Mouse (Mus musculus) liver, postnatal 0 days (tissue): Measurements from ENCODE around the gene Actr8. TPM values are rescaled to one million over a fixed set of nuclear protein-coding genes. Genes with fewer than 3 reads are reported as not detected.
A peak's percentile ranks its signal among the peaks of the same experiment; 100 is the strongest.

Experiments
- ATAC-seq: fragments of 200-750 bp; cut with Nextera tagmentation; 2 replicates; pipeline ENCODE4 v1.8.0; 2017; ENCODE audit warnings: mild to moderate bottlenecking, moderate library complexity
- DNase-seq: peaks from one replicate; pipeline ENCODE4 v3.0.0-alpha.2; 2016
- H3K27ac ChIP-seq: fragments of 300-500 bp; sonication (generic); 2 replicates; pipeline ENCODE4 v1.5.1; 2014; ENCODE audit warnings: antibody characterized with exemption, moderate library complexity, mild to moderate bottlenecking, low read depth
- H3K27me3 ChIP-seq: fragments of 300-500 bp; sonication (generic); 2 replicates; pipeline ENCODE4 v1.6.1; 2014; ENCODE audit warnings: low read length, control low read depth, mixed read lengths; ENCODE audit not compliant: insufficient read depth
- H3K36me3 ChIP-seq: fragments of 300-500 bp; sonication (generic); replicated peaks from 2 replicates; pipeline ENCODE4 v1.6.1; 2014; ENCODE audit warnings: mild to moderate bottlenecking, control low read depth, low read length, moderate library complexity, mixed read lengths; ENCODE audit not compliant: insufficient read depth
- H3K4me1 ChIP-seq: fragments of 300-500 bp; sonication (generic); 2 replicates; pipeline ENCODE4 v1.6.1; 2014; ENCODE audit warnings: antibody characterized with exemption, mild to moderate bottlenecking, control low read depth; ENCODE audit not compliant: insufficient read depth
- H3K4me2 ChIP-seq: fragments of 300-500 bp; sonication (generic); 2 replicates; pipeline ENCODE4 v1.6.1; 2014; ENCODE audit warnings: low read depth, mild to moderate bottlenecking, low read length, moderate library complexity, mixed read lengths
- H3K4me3 ChIP-seq: fragments of 300-500 bp; sonication (generic); 2 replicates; pipeline ENCODE4 v1.5.1; 2014; ENCODE audit warnings: low read depth, low read length
- H3K9ac ChIP-seq: fragments of 300-500 bp; sonication (generic); replicated peaks from 2 replicates; pipeline ENCODE4 v1.6.1; 2014; ENCODE audit warnings: mild to moderate bottlenecking, moderate library complexity
- H3K9me3 ChIP-seq: fragments of 300-500 bp; sonication (generic); 2 replicates; pipeline ENCODE4 v1.6.1; 2016; ENCODE audit warnings: mild to moderate bottlenecking, control low read depth, low read length, mixed read lengths
- CTCF ChIP-seq: sonication (generic); IDR thresholded peaks from 2 replicates; pipeline ENCODE4 v1.5.1; 2016; ENCODE audit warnings: antibody characterized with exemption, low read depth
- EP300 ChIP-seq: IDR thresholded peaks from 2 replicates; pipeline ENCODE4 v1.6.1; 2016; ENCODE audit warnings: antibody characterized with exemption, low read depth, mild to moderate bottlenecking
- WGBS: fragments of 180-500 bp; shearing (Covaris S2); extraction: QIAGEN DNeasy Blood & Tissue Kit; methylation state at CpG from one replicate; pipeline ENCODE4 v1.1.7; 2014; ENCODE audit not compliant: insufficient replicate concordance; 5-methylcytosine and 5-hydroxymethylcytosine counted together
- polyA plus RNA-seq: library from polyadenylated mRNA; unstranded; fragments of >200 nt; fragmentation: Nextera tagmentation; extraction: Ambion mirVana; gene quantifications from 2 replicates; pipeline ENCODE4 v1.2.1, GENCODE M21; 2015

Actr8 gene
- polyA plus RNA-seq, 1 experiment from 2014 or later, result 15.0 TPM

GRCm38 (mm10) chr14:29987739-29988138, 9.6 kb downstream of the Actr8 start:
- H3K9ac ChIP-seq, result no peak overlapping the region
- TF ChIP-seq CTCF (no peak), EP300 (no peak)
- H3K36me3 ChIP-seq, result peaks cover 88% of the 10 kb centered on the region
- H3K4me2 ChIP-seq, result no peak overlapping the region
- 88% methylated on average over 9 of the region's 9 CpGs for WGBS
- no peak overlapping the region for H3K4me3 ChIP-seq
- no peak overlapping the region for H3K27ac ChIP-seq
- no peaks in the 10 kb centered on the region for H3K4me1 ChIP-seq
- DNase-seq (no peak), ATAC-seq (no peak)
- no peaks in the 10 kb centered on the region for H3K9me3 ChIP-seq
- no peaks in the 10 kb centered on the region for H3K27me3 ChIP-seq

- no peak for TF ChIP-seq CTCF
- no peak for TF ChIP-seq EP300
- Histone ChIP-seq H3K9ac (no peak overlapping the region), H3K9me3 (no peaks in the 10 kb centered on the region), H3K4me3 (no peak overlapping the region), H3K4me2 (no peak overlapping the region), H3K36me3 (peaks cover 90% of the 10 kb centered on the region), H3K27ac (no peak overlapping the region), H3K27me3 (no peaks in the 10 kb centered on the region), H3K4me1 (no peaks in the 10 kb centered on the region)
- DNase-seq, result no peak
- ATAC-seq, result no peak
- WGBS, result 85% methylated on average over 4 of the region's 4 CpGs
Observed at GRCm38 (mm10) chr14:29988337-29988736, 10.2 kb downstream of the Actr8 start.

DNA sequence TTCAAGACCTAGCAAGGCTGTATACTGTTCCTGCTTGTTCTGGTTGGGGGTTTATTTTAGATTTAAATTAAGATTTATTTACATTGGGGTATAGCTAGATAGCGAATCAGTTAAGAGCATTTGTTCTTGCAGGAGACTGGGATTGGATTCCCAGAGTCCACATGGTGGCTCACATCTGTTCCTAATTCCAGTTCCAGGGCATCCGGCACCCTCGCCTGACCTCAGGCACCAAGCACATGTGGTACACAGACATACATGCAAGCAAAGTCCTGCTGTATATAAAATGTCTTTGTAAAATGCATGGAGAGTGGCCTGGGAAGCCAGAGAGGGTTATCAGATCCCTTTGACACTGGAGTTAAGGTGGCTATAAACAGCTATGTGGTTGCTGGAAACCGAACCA, 16.8 kb downstream of the Actr8 start:
- ATAC-seq, result no peak
- WGBS, result 87% methylated on average over 4 of the region's 4 CpGs

DNA sequence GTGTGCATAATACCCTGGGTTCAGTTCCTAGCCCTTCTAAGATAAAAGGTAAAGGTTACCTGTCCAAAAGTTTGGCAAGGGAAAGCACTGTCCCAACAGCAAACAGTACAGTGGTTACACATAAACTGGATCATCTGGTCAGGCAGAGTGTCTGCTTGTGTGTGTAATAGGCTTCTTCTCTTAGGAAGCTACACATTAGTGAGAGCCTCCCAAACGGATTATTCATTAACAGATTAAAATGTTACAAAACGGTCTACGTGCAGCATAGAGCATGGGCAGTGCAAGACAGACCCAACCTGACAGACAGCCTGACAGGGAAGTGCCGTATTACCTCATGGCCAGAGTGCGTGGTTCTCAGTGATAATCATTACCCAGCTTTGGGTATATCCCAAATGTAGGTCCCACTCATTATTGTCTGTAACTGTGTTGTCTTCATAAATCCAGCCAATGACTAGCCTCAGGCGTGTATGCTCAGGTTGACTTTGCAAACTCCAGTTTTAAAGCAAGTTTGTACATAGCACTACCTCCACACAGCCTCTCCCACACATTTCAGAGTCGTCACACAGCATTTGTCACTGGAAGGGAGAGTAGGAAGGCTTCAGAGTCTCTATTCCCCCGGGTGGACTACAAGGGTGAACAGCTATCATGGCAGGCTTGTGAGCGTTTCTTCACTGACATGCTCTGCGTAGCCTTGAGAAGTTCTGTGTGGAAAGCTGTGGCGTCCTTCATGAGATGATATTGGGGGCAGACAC, 18.0 kb downstream of the Actr8 start:
- ATAC-seq (peak; percentile 93), DNase-seq (peak; percentile 40)
- H3K4me2 ChIP-seq, result no peak overlapping the region
- 70% methylated on average over 11 of the region's 11 CpGs for WGBS
- H3K9me3 ChIP-seq, result no peaks in the 10 kb centered on the region
- H3K4me3 ChIP-seq, result no peak overlapping the region
- H3K27me3 ChIP-seq, result no peaks in the 10 kb centered on the region
- H3K4me1 ChIP-seq, result peaks cover 21% of the 10 kb centered on the region
- H3K9ac ChIP-seq, result no peak overlapping the region
- peaks cover 37% of the 10 kb centered on the region for H3K36me3 ChIP-seq
- peak overlapping the region; percentile 85 for H3K27ac ChIP-seq
- TF ChIP-seq CTCF (no peak), EP300 (peak; percentile 52; the same call in 1 of the 2 replicates)

More for the DNA sequence above, 16.8 kb downstream of the Actr8 start:
- Histone ChIP-seq H3K4me1 (peaks cover 21% of the 10 kb centered on the region), H3K27ac (peak overlapping the region; percentile 79), H3K36me3 (peaks cover 48% of the 10 kb centered on the region), H3K9me3 (no peaks in the 10 kb centered on the region), H3K4me2 (no peak overlapping the region), H3K27me3 (no peaks in the 10 kb centered on the region), H3K4me3 (no peak overlapping the region), H3K9ac (no peak overlapping the region)
- DNase-seq, result no peak
- TF ChIP-seq EP300, result no peak

DNA sequence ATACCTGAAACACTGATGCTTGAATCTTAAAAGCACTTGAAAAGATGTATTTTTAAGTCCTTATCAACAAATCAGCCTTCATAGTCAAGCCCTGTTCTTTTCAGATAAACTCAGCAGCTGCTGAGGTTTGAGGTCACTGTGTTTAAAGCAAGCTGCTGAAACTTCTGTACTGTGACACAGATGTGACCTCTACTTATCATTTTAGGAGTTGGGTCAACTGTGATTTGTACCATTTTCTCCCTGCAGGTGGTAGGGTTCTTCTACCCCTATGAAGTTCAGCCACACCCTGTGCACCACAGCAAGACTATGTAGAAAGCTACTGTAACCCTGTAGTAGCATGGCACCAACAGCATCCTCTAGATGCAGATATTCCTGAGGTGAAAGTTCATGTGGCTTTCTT, 19.2 kb downstream of the Actr8 start:
- H3K4me1 ChIP-seq, result peaks cover 24% of the 10 kb centered on the region
- no peaks in the 10 kb centered on the region for H3K9me3 ChIP-seq
- peak overlapping the region; percentile 85 for H3K27ac ChIP-seq
- TF ChIP-seq CTCF, result no peak
- TF ChIP-seq EP300, result no peak
- no peak overlapping the region for H3K9ac ChIP-seq
- DNase-seq, result no peak
- no peaks in the 10 kb centered on the region for H3K27me3 ChIP-seq
- no peak overlapping the region for H3K4me3 ChIP-seq
- ATAC-seq, result no peak
- peaks cover 31% of the 10 kb centered on the region for H3K36me3 ChIP-seq
- H3K4me2 ChIP-seq, result no peak overlapping the region

DNA sequence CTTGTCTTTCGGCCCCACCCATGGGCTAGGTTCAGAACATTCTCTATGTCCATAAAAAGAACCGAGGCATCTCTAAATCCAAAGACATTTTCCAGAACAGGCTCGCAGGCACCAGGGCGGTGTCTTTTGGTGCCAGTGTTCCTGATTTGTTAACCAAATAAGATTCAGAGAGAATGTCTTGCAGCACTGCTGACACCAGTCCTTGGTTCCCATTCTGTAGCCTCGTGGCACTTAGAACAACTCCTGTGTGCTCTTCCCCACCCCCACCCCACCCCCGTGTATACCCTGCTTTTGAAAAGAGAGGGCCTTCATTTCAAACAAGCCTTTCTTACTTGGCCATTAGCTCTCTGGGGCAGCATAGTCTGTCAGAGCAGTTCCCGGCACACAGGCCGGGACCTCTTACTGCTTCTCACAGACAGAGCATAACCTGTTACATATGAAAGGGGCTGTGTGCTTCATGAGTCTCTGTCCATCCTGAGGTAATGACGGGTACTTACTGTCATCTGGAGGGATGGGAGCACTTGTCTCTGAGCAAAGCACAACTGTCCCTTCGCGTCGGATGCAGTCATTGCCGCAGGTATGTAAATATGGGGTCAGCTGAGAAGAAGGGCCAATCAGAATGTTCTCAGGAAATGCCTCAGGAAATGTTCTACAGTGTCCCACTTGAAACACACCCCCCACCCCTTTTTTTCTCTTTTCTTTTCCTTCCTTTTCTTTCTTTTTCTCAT, 20.8 kb downstream of the Actr8 start:
- no peak overlapping the region for H3K4me3 ChIP-seq
- peak overlapping the region; percentile 85 for H3K27ac ChIP-seq
- 67% methylated on average over 13 of the region's 13 CpGs for WGBS

More for the DNA sequence above, 20.8 kb downstream of the Actr8 start:
- no peak for DNase-seq
- ATAC-seq, result peak; percentile 46
- H3K36me3 ChIP-seq, result peaks cover 19% of the 10 kb centered on the region
- H3K27me3 ChIP-seq, result no peaks in the 10 kb centered on the region
- H3K4me1 ChIP-seq, result peaks cover 24% of the 10 kb centered on the region
- no peaks in the 10 kb centered on the region for H3K9me3 ChIP-seq
- TF ChIP-seq EP300, result no peak
- TF ChIP-seq CTCF, result no peak
- no peak overlapping the region for H3K4me2 ChIP-seq
- H3K9ac ChIP-seq, result 0 out of 2 replicates have a peak overlapping the region, but pooled peaks have one; percentile 16
